Mouse (Mus musculus) lung, postnatal 0 days (tissue): ENCODE data around the gene Rasgrf2. TPM values are rescaled to one million over a fixed set of nuclear protein-coding genes. Genes with fewer than 3 reads are reported as not detected.

ENCODE experiments used
- ATAC-seq: fragments of 200-750 bp; cut with Nextera tagmentation; 2 replicates; pipeline ENCODE4 v1.8.0; 2017; ENCODE audit warnings: moderate library complexity
- DNase-seq: peaks from one replicate; pipeline ENCODE4 v3.0.0-alpha.2; 2016; ENCODE audit warnings: low spot score
- H3K27ac ChIP-seq: fragments of 300-500 bp; sonication (generic); 2 replicates; pipeline ENCODE4 v1.5.1; 2014; ENCODE audit warnings: antibody characterized with exemption, mild to moderate bottlenecking, low read length, mixed read lengths
- H3K27me3 ChIP-seq: fragments of 300-500 bp; sonication (generic); replicated peaks from 2 replicates; pipeline ENCODE4 v1.6.1; 2014; ENCODE audit warnings: low read length, mixed read lengths; ENCODE audit not compliant: insufficient read depth
- H3K36me3 ChIP-seq: fragments of 300-500 bp; sonication (generic); 2 replicates; pipeline ENCODE4 v1.6.1; 2014; ENCODE audit warnings: low read length, mixed read lengths; ENCODE audit not compliant: insufficient read depth
- H3K4me1 ChIP-seq: fragments of 300-500 bp; sonication (generic); 2 replicates; pipeline ENCODE4 v1.6.1; 2014; ENCODE audit warnings: antibody characterized with exemption, low read depth, low read length, mixed read lengths; ENCODE audit not compliant: insufficient read depth
- H3K4me2 ChIP-seq: fragments of 300-500 bp; sonication (generic); replicated peaks from 2 replicates; pipeline ENCODE4 v1.6.1; 2014; ENCODE audit warnings: low read depth, mild to moderate bottlenecking, low read length, moderate library complexity, mixed read lengths
- H3K4me3 ChIP-seq: fragments of 300-500 bp; sonication (generic); 2 replicates; pipeline ENCODE4 v1.5.1; 2014; ENCODE audit warnings: low read depth, low read length
- H3K9ac ChIP-seq: fragments of 300-500 bp; sonication (generic); replicated peaks from 2 replicates; pipeline ENCODE4 v1.6.1; 2014; ENCODE audit warnings: low read depth, mild to moderate bottlenecking
- H3K9me3 ChIP-seq: fragments of 300-500 bp; sonication (generic); 2 replicates; pipeline ENCODE4 v1.6.1; 2016; ENCODE audit warnings: low read length, mixed read lengths
- CTCF ChIP-seq: IDR thresholded peaks from 2 replicates; pipeline ENCODE4 v1.5.1; 2016; ENCODE audit warnings: antibody characterized with exemption, mild to moderate bottlenecking
- EP300 ChIP-seq: IDR thresholded peaks from 2 replicates; pipeline ENCODE4 v1.6.1; 2016; ENCODE audit warnings: antibody characterized with exemption, mild to moderate bottlenecking, control low read depth
- WGBS: fragments of 180-500 bp; shearing (Covaris S2); extraction: QIAGEN DNeasy Blood & Tissue Kit; methylation state at CpG from one replicate; pipeline ENCODE4 v1.1.7; 2014; 5-methylcytosine and 5-hydroxymethylcytosine counted together
- polyA plus RNA-seq: library from polyadenylated mRNA; unstranded; fragments of >200 nt; fragmentation: Nextera tagmentation; extraction: Ambion mirVana; gene quantifications from 2 replicates; pipeline ENCODE4 v1.2.1, GENCODE M21; 2015

Rasgrf2 gene
- polyA plus RNA-seq, 1 experiment from 2014 or later, result 4.0 TPM

DNA sequence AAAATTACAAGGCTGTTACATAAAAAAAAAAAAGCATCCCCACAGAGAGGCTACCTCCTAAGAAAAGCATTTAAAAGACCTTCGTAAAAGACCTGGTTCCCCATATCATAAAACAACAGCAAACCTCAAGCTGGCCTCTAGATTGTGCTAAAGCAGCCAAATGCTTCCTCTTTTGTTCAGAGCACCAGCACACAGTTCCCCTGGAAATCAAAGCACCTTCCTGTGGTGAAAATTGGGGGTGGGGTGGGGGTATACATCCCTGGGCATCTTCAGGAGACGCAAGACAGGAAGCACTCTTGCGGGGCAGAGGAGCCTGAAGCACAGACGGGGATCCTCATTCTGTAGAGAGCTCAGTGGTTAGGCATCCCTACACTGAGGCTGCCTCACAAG is 216.3 kb downstream of the Rasgrf2 start:
- Histone ChIP-seq H3K27me3 (no peaks in the 10 kb centered on the region), H3K4me3 (no peak overlapping the region), H3K27ac (no peak overlapping the region), H3K4me1 (no peaks in the 10 kb centered on the region), H3K36me3 (no peaks in the 10 kb centered on the region), H3K9me3 (no peaks in the 10 kb centered on the region), H3K9ac (no peak overlapping the region), H3K4me2 (no peak overlapping the region)
- 58% methylated on average over 4 of the region's 4 CpGs for WGBS
- ATAC-seq (no peak), DNase-seq (no peak)
- TF ChIP-seq EP300, result no peak
- TF ChIP-seq CTCF, result no peak

DNA sequence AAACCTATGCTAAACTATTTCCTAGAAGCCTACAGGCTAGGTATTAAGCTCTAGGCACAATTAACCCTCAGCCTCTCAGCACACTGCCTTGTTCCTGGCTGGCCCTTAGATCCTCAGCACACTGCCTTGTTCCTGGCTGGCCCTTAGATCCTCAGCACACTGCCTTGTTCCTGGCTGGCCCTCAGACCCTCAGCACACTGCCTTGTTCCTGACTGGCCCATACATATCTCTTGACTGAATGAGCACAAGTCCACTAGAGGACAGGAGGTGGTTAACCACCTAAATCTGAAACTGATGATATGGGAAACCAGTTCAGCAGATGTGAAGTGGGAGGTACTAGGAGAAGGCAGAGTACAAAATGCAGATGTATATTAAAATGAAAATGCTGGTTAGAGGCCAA is 219.8 kb downstream of the Rasgrf2 start:
- Histone ChIP-seq H3K4me1 (no peaks in the 10 kb centered on the region), H3K9me3 (no peaks in the 10 kb centered on the region), H3K4me3 (no peak overlapping the region), H3K9ac (no peak overlapping the region), H3K36me3 (no peaks in the 10 kb centered on the region), H3K4me2 (no peak overlapping the region), H3K27me3 (no peaks in the 10 kb centered on the region), H3K27ac (peak overlapping the region; percentile 34; the same call in 1 of the 2 replicates)
- ATAC-seq, result peak; percentile 52
- TF ChIP-seq EP300 (no peak), CTCF (no peak)
- no peak for DNase-seq

GRCm38 (mm10) chr13:91911211-91911610 is 220.2 kb downstream of the Rasgrf2 start:
- H3K4me1 ChIP-seq, result no peaks in the 10 kb centered on the region
- no peaks in the 10 kb centered on the region for H3K36me3 ChIP-seq
- no peak overlapping the region for H3K4me3 ChIP-seq
- no peak overlapping the region for H3K4me2 ChIP-seq
- no peak for TF ChIP-seq CTCF
- peak; percentile 97 for TF ChIP-seq EP300
- no peaks in the 10 kb centered on the region for H3K9me3 ChIP-seq
- H3K27me3 ChIP-seq, result no peaks in the 10 kb centered on the region
- no peak overlapping the region for H3K9ac ChIP-seq
- peak; percentile 66 for DNase-seq
- ATAC-seq, result peak; percentile 89
- H3K27ac ChIP-seq, result 0 out of 2 replicates have a peak overlapping the region, but pooled peaks have one; percentile 34

GRCm38 (mm10) chr13:91908202-91908980 is 223.1 kb downstream of the Rasgrf2 start:
- H3K27me3 ChIP-seq, result no peaks in the 10 kb centered on the region
- H3K27ac ChIP-seq, result no peak overlapping the region
- 33% methylated on average over 10 of the region's 10 CpGs for WGBS
- no peaks in the 10 kb centered on the region for H3K36me3 ChIP-seq
- TF ChIP-seq EP300 (no peak), CTCF (peak; percentile 97)
- no peaks in the 10 kb centered on the region for H3K4me1 ChIP-seq
- H3K9me3 ChIP-seq, result no peaks in the 10 kb centered on the region
- DNase-seq, result peak; percentile 91
- H3K9ac ChIP-seq, result no peak overlapping the region
- peak; percentile 73 for ATAC-seq
- no peak overlapping the region for H3K4me3 ChIP-seq
- H3K4me2 ChIP-seq, result no peak overlapping the region

- H3K27ac ChIP-seq, result no peak overlapping the region
- H3K4me3 ChIP-seq, result no peak overlapping the region
- no peak for ATAC-seq
- H3K36me3 ChIP-seq, result no peaks in the 10 kb centered on the region
- no peak for TF ChIP-seq CTCF
- no peak for TF ChIP-seq EP300
- no peak overlapping the region for H3K9ac ChIP-seq
- DNase-seq, result no peak
- no peaks in the 10 kb centered on the region for H3K27me3 ChIP-seq
- H3K9me3 ChIP-seq, result no peaks in the 10 kb centered on the region
- H3K4me1 ChIP-seq, result no peaks in the 10 kb centered on the region
- whole genome bisulfite sequencing, result 71% methylated on average over 3 of the region's 3 CpGs
- H3K4me2 ChIP-seq, result no peak overlapping the region
These were observed 225.1 kb downstream of the Rasgrf2 start for GRCm38 (mm10) chr13:91906338-91906737.

GRCm38 (mm10) chr13:91896476-91896875 is 235.0 kb downstream of the Rasgrf2 start:
- 55% methylated on average over 1 of the region's 1 CpGs for WGBS
- H3K27ac ChIP-seq, result no peak overlapping the region

More at GRCm38 (mm10) chr13:91896476-91896875, 235.0 kb downstream of the Rasgrf2 start:
- H3K4me1 ChIP-seq, result no peaks in the 10 kb centered on the region
- DNase-seq, result no peak
- no peak overlapping the region for H3K4me2 ChIP-seq
- no peak overlapping the region for H3K4me3 ChIP-seq
- no peak overlapping the region for H3K9ac ChIP-seq
- H3K27me3 ChIP-seq, result no peaks in the 10 kb centered on the region
- TF ChIP-seq EP300, result no peak
- TF ChIP-seq CTCF, result no peak
- no peaks in the 10 kb centered on the region for H3K36me3 ChIP-seq
- H3K9me3 ChIP-seq, result no peaks in the 10 kb centered on the region
- ATAC-seq, result no peak
